Mouse (Mus musculus): ENCODE results near the gene Gstt1.

DNA sequence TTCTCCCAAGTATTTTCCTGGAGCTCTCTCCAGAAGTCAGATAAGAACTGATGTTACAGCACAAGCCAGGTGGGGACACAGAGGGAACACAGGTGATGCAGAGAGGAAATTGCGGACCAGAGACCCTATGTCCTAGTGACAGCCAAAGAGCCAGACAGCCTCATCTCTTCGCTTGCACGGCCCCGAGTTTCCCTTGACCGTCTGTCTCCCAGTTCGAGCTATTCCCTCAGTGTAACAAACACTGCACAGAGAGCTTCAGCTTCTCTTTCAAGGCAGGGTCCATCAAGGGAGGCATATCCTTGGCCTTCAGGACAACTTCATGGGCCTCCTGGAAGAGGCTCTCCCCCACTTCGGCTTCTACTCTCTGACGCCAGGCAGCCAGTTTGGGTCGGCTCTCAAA lies 23.8 kb downstream of the Gstt1 start:
- TF ChIP-seq KAT2A (conservative IDR thresholded peaks at IDR 0.05; ENCODE audit: low read depth, low read length) (no peak), USF1 (IDR thresholded peaks at IDR 0.05; ENCODE audit: low read depth, low read length) (no peak), GATA1 (IDR thresholded peaks at IDR 0.05; ENCODE audit: low read depth, low read length) (no peak), EP300 (IDR thresholded peaks at IDR 0.05; ENCODE audit: low read depth in 1 of 2, low read length in 2 of 2) (no peak), SMC3 (IDR thresholded peaks at IDR 0.05; ENCODE audit: low read depth, low read length) (no peak), CTCF (IDR thresholded peaks at IDR 0.05 in 2 of 3, conservative IDR thresholded peaks at IDR 0.05 in 1 of 3; ENCODE audit: control insufficient read depth in 1 of 3, insufficient read depth in 1 of 3, low read depth in 2 of 3, low read length in 3 of 3, poor library complexity in 1 of 3, severe bottlenecking in 1 of 3) (no peak), RAD21 (IDR thresholded peaks at IDR 0.05; ENCODE audit: low read depth, low read length) (no peak)

All from MEL (cell line).